Mouse (Mus musculus): ENCODE results near the gene Rnf141.

DNA sequence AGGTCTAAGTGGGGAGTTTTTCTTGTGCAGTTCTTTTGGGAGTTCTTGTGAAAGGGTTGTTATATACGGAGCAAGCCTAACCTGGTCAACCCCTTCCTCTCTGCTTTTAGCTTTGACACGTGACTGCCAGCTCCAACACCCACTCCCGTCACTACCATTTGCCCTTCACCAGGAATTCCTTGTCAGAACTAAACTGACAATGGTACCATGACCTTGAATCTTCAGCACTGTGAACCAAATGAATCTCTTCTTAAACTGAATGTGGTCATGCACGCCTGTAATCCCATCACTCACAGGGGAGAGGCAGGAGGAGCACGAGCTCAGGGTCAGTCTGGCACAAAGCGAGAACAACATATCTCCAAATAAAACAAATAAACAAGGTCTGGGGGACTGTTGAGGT is 22.9 kb upstream of the Rnf141 start:
- TF ChIP-seq CTCF (IDR thresholded peaks at IDR 0.05; ENCODE audit: low read depth) (no peak), EP300 (IDR thresholded peaks at IDR 0.05; ENCODE audit: low read depth) (no peak)

Measured in heart, postnatal 0 days (tissue).